Mouse (Mus musculus): ENCODE measurements around the gene Rnf187.
"Not testable (repeated sequence)": the region's sequence is repeated elsewhere in the genome, so short reads cannot be mapped to it uniquely, and the experiment has no call there.

The Rnf187 gene

GRCm38 (mm10) chr11:58965001-58965760 lies 26.5 kb upstream of the Rnf187 start:
- DNase-seq (ENCODE audit: low spot score), result no peak

- DNase-seq (ENCODE audit: low spot score), result no peak
Observed at GRCm38 (mm10) chr11:58964216-58964615, 25.5 kb upstream of the Rnf187 start.

GRCm38 (mm10) chr11:58963543-58963942 lies 24.8 kb upstream of the Rnf187 start:
- DNase-seq (ENCODE audit: low spot score), result no peak

GRCm38 (mm10) chr11:58961364-58962177 lies 22.9 kb upstream of the Rnf187 start:
- no peak for DNase-seq (ENCODE audit: low spot score)

- peak; percentile 87 for DNase-seq (ENCODE audit: low spot score)
Observed at GRCm38 (mm10) chr11:58959921-58960465, 21.3 kb upstream of the Rnf187 start.

GRCm38 (mm10) chr11:58959186-58959825 lies 20.6 kb upstream of the Rnf187 start:
- DNase-seq (ENCODE audit: low spot score), result no peak

- DNase-seq (ENCODE audit: low spot score), result no peak
Observed at GRCm38 (mm10) chr11:58958536-58958935, 19.8 kb upstream of the Rnf187 start.

- DNase-seq (ENCODE audit: low spot score), result no peak
Observed at GRCm38 (mm10) chr11:58957226-58957914, 18.7 kb upstream of the Rnf187 start.

- no peak for DNase-seq (ENCODE audit: low spot score)
Observed at GRCm38 (mm10) chr11:58955868-58956257, 17.1 kb upstream of the Rnf187 start.

GRCm38 (mm10) chr11:58955143-58955867 lies 16.6 kb upstream of the Rnf187 start:
- no peak for DNase-seq (ENCODE audit: low spot score)

- DNase-seq (ENCODE audit: low spot score), result peak; percentile 97
Observed at GRCm38 (mm10) chr11:58954420-58955142, 15.9 kb upstream of the Rnf187 start, which contains the start of the genes Hist3h2a and Trim17. Hist3h2a (plus strand) TSS chr11:58954685. Trim17 (plus strand) TSS chr11:58954685.

- not testable (repeated sequence) for DNase-seq (ENCODE audit: low spot score)
Observed at GRCm38 (mm10) chr11:58954170-58954419, 15.4 kb upstream of the Rnf187 start.

GRCm38 (mm10) chr11:58953351-58954169 lies 14.8 kb upstream of the Rnf187 start:
- no peak for DNase-seq (ENCODE audit: low spot score)

GRCm38 (mm10) chr11:58951210-58951609 lies 12.5 kb upstream of the Rnf187 start:
- no peak for DNase-seq (ENCODE audit: low spot score)

- DNase-seq (ENCODE audit: low spot score), result no peak
Observed at GRCm38 (mm10) chr11:58949480-58950431, 11.0 kb upstream of the Rnf187 start.

GRCm38 (mm10) chr11:58948542-58949479 lies 10.1 kb upstream of the Rnf187 start, which contains the start of gene Hist3h2ba:
Hist3h2ba (plus strand) TSS chr11:58948920.
- DNase-seq (ENCODE audit: low spot score), result peak; percentile 68

- no peak for DNase-seq (ENCODE audit: low spot score)
Observed at GRCm38 (mm10) chr11:58947798-58948528, 9.2 kb upstream of the Rnf187 start.

All from lung, postnatal 25 days (tissue).